Comparison of ENCODE assay signal across 19 mouse cellular contexts in the genomic region with DNA sequence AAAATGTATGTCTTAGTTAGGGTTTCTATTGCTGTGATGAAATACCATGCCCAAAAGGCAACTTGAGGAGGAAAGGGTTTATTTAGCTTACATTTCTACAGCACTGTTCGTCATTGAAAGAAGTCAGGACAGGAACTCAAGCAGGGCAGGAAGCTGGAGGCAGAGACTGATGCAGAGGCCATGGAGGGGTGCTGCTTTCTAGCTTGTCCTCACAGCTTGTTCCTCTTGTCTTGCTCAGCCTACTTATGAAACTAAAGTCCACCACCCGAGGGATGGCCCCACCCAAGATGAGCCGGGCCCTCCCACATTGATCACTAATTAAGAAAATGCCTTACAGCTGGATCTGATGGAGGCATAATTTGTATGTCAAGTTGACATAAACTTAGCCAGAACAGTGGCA.
"Had no signal": no experiment of that assay in that cellular context is flagged by ENCODE, and none has a peak within 500 bp of the region (broad histone marks: within the 10 kb centered on the region; RNA-seq: fewer than 3 reads in every experiment).

No protein-coding gene starts in this region.

- H3K9ac ChIP-seq: intestine, embryonic 15.5 days; liver, embryonic 13.5 days; midbrain, embryonic 12.5 days; midbrain, embryonic 15.5 days; neural tube, embryonic 12.5 days; neural tube, embryonic 15.5 days had no signal

- H3K4me2 ChIP-seq: intestine, embryonic 15.5 days; liver, embryonic 13.5 days; midbrain, embryonic 12.5 days; midbrain, embryonic 15.5 days; neural tube, embryonic 12.5 days; neural tube, embryonic 15.5 days had no signal

- ATAC-seq: intestine, embryonic 15.5 days; midbrain, embryonic 15.5 days had no signal

- H3K36me3 ChIP-seq: intestine, embryonic 15.5 days; midbrain, embryonic 15.5 days had no signal

- DNase-seq: kidney, adult 11 months; kidney, postnatal 14 days; layer of hippocampus, postnatal 36 days; liver, embryonic 13.5 days; lung, adult 2 months; lung, postnatal 14 days; lung, postnatal 4 days; right cerebral cortex, adult 18-20 months; right cerebral cortex, postnatal 14 days; right cerebral cortex, postnatal 4 days; thymus, adult 2 months; thymus, postnatal 14 days; thymus, postnatal 4 days had no signal

- H3K9me3 ChIP-seq: intestine, embryonic 15.5 days; liver, embryonic 13.5 days; midbrain, embryonic 12.5 days; midbrain, embryonic 15.5 days; neural tube, embryonic 12.5 days; neural tube, embryonic 15.5 days had no signal

- H3K4me3 ChIP-seq: intestine, embryonic 15.5 days; left cerebral cortex, adult 2 months; liver, embryonic 13.5 days; midbrain, embryonic 12.5 days; midbrain, embryonic 15.5 days; neural tube, embryonic 12.5 days; neural tube, embryonic 15.5 days had no signal

- H3K27me3 ChIP-seq: intestine, embryonic 15.5 days; liver, embryonic 13.5 days; midbrain, embryonic 12.5 days; midbrain, embryonic 15.5 days; neural tube, embryonic 12.5 days; neural tube, embryonic 15.5 days had no signal

- H3K27ac ChIP-seq: intestine, embryonic 15.5 days; left cerebral cortex, adult 2 months; liver, embryonic 13.5 days; midbrain, embryonic 12.5 days; midbrain, embryonic 15.5 days; neural tube, embryonic 12.5 days; neural tube, embryonic 15.5 days had no signal
